Mouse (Mus musculus): ENCODE data around the gene Cxcl14. TPM values are rescaled to one million over a fixed set of nuclear protein-coding genes. Genes with fewer than 3 reads are reported as not detected.
A peak's percentile ranks its signal among the peaks of the same experiment; 100 is the strongest.

Cxcl14 gene
- not detected in 2 replicates for polyA plus RNA-seq (2012; ENCODE audit: insufficient read depth, insufficient read length, low replicate concordance, missing spikeins)

GRCm38 (mm10) chr13:56295943-56296658 is at the start of gene Cxcl14:
Cxcl14 (minus strand) TSS chr13:56296551.
- peak within 1 kb of the TSS; percentile 46 for H3K4me3 ChIP-seq (ENCODE audit: insufficient read depth, low read depth, low read length)
- no peak; the same call in 1 of the 2 replicates for TF ChIP-seq POLR2A (IDR thresholded peaks at IDR 0.05; ENCODE audit: insufficient read depth, low read depth, low read length)
- TF ChIP-seq CTCF (IDR thresholded peaks at IDR 0.05; ENCODE audit: insufficient read depth, low read depth, low read length) = no peak
- no peak within 1 kb of the TSS for H3K27ac ChIP-seq (ENCODE audit: insufficient read depth, low read depth, low read length)
- WGBS = 1% methylated on average over 76 of the region's 76 CpGs
- peaks cover 14% of the 10 kb centered on the region for H3K4me1 ChIP-seq (ENCODE audit: control insufficient read depth, insufficient read depth, low read length)

- TF ChIP-seq CTCF (IDR thresholded peaks at IDR 0.05; ENCODE audit: insufficient read depth, low read depth, low read length) (no peak), POLR2A (IDR thresholded peaks at IDR 0.05; ENCODE audit: insufficient read depth, low read depth, low read length) (no peak)
- Histone ChIP-seq H3K4me1 (ENCODE audit: control insufficient read depth, insufficient read depth, low read length) (peaks cover 11% of the 10 kb centered on the region), H3K27ac (ENCODE audit: insufficient read depth, low read depth, low read length) (no peak overlapping the region), H3K4me3 (ENCODE audit: insufficient read depth, low read depth, low read length) (no peak overlapping the region)
- WGBS = 49% methylated on average over 12 of the region's 12 CpGs
Observed at GRCm38 (mm10) chr13:56344355-56344754, 48.0 kb upstream of the Cxcl14 start.

GRCm38 (mm10) chr13:56342491-56342890 is 46.1 kb upstream of the Cxcl14 start:
- Histone ChIP-seq H3K4me1 (ENCODE audit: control insufficient read depth, insufficient read depth, low read length) (peaks cover 11% of the 10 kb centered on the region), H3K4me3 (ENCODE audit: insufficient read depth, low read depth, low read length) (no peak overlapping the region), H3K27ac (ENCODE audit: insufficient read depth, low read depth, low read length) (no peak overlapping the region)
- WGBS = 65% methylated on average over 10 of the region's 10 CpGs
- TF ChIP-seq POLR2A (IDR thresholded peaks at IDR 0.05; ENCODE audit: insufficient read depth, low read depth, low read length) (no peak), CTCF (IDR thresholded peaks at IDR 0.05; ENCODE audit: insufficient read depth, low read depth, low read length) (no peak)

- TF ChIP-seq CTCF (IDR thresholded peaks at IDR 0.05; ENCODE audit: insufficient read depth, low read depth, low read length) (no peak), POLR2A (IDR thresholded peaks at IDR 0.05; ENCODE audit: insufficient read depth, low read depth, low read length) (no peak)
- H3K4me3 ChIP-seq (ENCODE audit: insufficient read depth, low read depth, low read length) = no peak overlapping the region
- H3K4me1 ChIP-seq (ENCODE audit: control insufficient read depth, insufficient read depth, low read length) = peaks cover 15% of the 10 kb centered on the region
- no peak overlapping the region for H3K27ac ChIP-seq (ENCODE audit: insufficient read depth, low read depth, low read length)
- 86% methylated on average over 13 of the region's 13 CpGs for WGBS
Observed at GRCm38 (mm10) chr13:56340513-56340912, 44.2 kb upstream of the Cxcl14 start.

GRCm38 (mm10) chr13:56339816-56340215 is 43.5 kb upstream of the Cxcl14 start:
- Histone ChIP-seq H3K4me3 (ENCODE audit: insufficient read depth, low read depth, low read length) (no peak overlapping the region), H3K27ac (ENCODE audit: insufficient read depth, low read depth, low read length) (no peak overlapping the region), H3K4me1 (ENCODE audit: control insufficient read depth, insufficient read depth, low read length) (peaks cover 15% of the 10 kb centered on the region)
- TF ChIP-seq POLR2A (IDR thresholded peaks at IDR 0.05; ENCODE audit: insufficient read depth, low read depth, low read length) (no peak), CTCF (IDR thresholded peaks at IDR 0.05; ENCODE audit: insufficient read depth, low read depth, low read length) (no peak)
- WGBS = 92% methylated on average over 8 of the region's 8 CpGs

GRCm38 (mm10) chr13:56336982-56337381 is 40.6 kb upstream of the Cxcl14 start:
- TF ChIP-seq POLR2A (IDR thresholded peaks at IDR 0.05; ENCODE audit: insufficient read depth, low read depth, low read length) (no peak), CTCF (IDR thresholded peaks at IDR 0.05; ENCODE audit: insufficient read depth, low read depth, low read length) (no peak)
- H3K4me3 ChIP-seq (ENCODE audit: insufficient read depth, low read depth, low read length) = no peak overlapping the region
- H3K27ac ChIP-seq (ENCODE audit: insufficient read depth, low read depth, low read length) = no peak overlapping the region
- H3K4me1 ChIP-seq (ENCODE audit: control insufficient read depth, insufficient read depth, low read length) = peaks cover 7% of the 10 kb centered on the region
- WGBS = 9% methylated on average over 8 of the region's 8 CpGs

- Histone ChIP-seq H3K27ac (ENCODE audit: insufficient read depth, low read depth, low read length) (no peak overlapping the region), H3K4me3 (ENCODE audit: insufficient read depth, low read depth, low read length) (no peak overlapping the region), H3K4me1 (ENCODE audit: control insufficient read depth, insufficient read depth, low read length) (peaks cover 12% of the 10 kb centered on the region)
- 56% methylated on average over 10 of the region's 10 CpGs for WGBS
- TF ChIP-seq CTCF (IDR thresholded peaks at IDR 0.05; ENCODE audit: insufficient read depth, low read depth, low read length) = no peak
- TF ChIP-seq POLR2A (IDR thresholded peaks at IDR 0.05; ENCODE audit: insufficient read depth, low read depth, low read length) = no peak
Observed at GRCm38 (mm10) chr13:56334802-56335690, 38.7 kb upstream of the Cxcl14 start.

GRCm38 (mm10) chr13:56334236-56334635 is 37.9 kb upstream of the Cxcl14 start:
- no peak for TF ChIP-seq CTCF (IDR thresholded peaks at IDR 0.05; ENCODE audit: insufficient read depth, low read depth, low read length)
- no peak for TF ChIP-seq POLR2A (IDR thresholded peaks at IDR 0.05; ENCODE audit: insufficient read depth, low read depth, low read length)
- Histone ChIP-seq H3K4me1 (ENCODE audit: control insufficient read depth, insufficient read depth, low read length) (peaks cover 14% of the 10 kb centered on the region), H3K4me3 (ENCODE audit: insufficient read depth, low read depth, low read length) (no peak overlapping the region), H3K27ac (ENCODE audit: insufficient read depth, low read depth, low read length) (no peak overlapping the region)
- 86% methylated on average over 8 of the region's 8 CpGs for WGBS

- no peak for TF ChIP-seq POLR2A (IDR thresholded peaks at IDR 0.05; ENCODE audit: insufficient read depth, low read depth, low read length)
- no peak for TF ChIP-seq CTCF (IDR thresholded peaks at IDR 0.05; ENCODE audit: insufficient read depth, low read depth, low read length)
- WGBS = 93% methylated on average over 6 of the region's 6 CpGs
- H3K27ac ChIP-seq (ENCODE audit: insufficient read depth, low read depth, low read length) = no peak overlapping the region
- H3K4me3 ChIP-seq (ENCODE audit: insufficient read depth, low read depth, low read length) = no peak overlapping the region
- peaks cover 14% of the 10 kb centered on the region for H3K4me1 ChIP-seq (ENCODE audit: control insufficient read depth, insufficient read depth, low read length)
Observed at GRCm38 (mm10) chr13:56332356-56332755, 36.0 kb upstream of the Cxcl14 start.

Measured in olfactory bulb, adult 2 months (tissue).